Mouse (Mus musculus) ES-E14 (cell line): ENCODE data around the gene A430005L14Rik. TPM values are rescaled to one million over a fixed set of nuclear protein-coding genes. Genes with fewer than 3 reads are reported as not detected.
A peak's percentile ranks its signal among the peaks of the same experiment; 100 is the strongest.

ENCODE experiments used
- DNase-seq: peaks from one replicate; pipeline ENCODE4 v3.0.0-alpha.2; 2013; ENCODE audit warnings: low read depth, low spot score
- H3K27ac ChIP-seq: 2 replicates; pipeline ENCODE4 v1.5.1; 2012; ENCODE audit warnings: low read depth, mild to moderate bottlenecking, low read length, moderate library complexity, mixed read lengths; ENCODE audit not compliant: poor library complexity, insufficient read depth, severe bottlenecking
- H3K36me3 ChIP-seq: 2 replicates; pipeline ENCODE4 v1.6.1; 2012; ENCODE audit warnings: mild to moderate bottlenecking, low read length, moderate library complexity, mixed read lengths; ENCODE audit not compliant: control insufficient read depth, poor library complexity, insufficient read depth, severe bottlenecking
- H3K4me1 ChIP-seq, 2 experiments: fragments of 150-350 bp in 1 of 2; sonication (generic) in 1 of 2; 2 replicates each; pipeline ENCODE4 v1.6.1; 2012; ENCODE audit warnings: low read length in 2 of 2, mild to moderate bottlenecking in 1 of 2, mixed read lengths in 1 of 2; ENCODE audit not compliant: control insufficient read depth in 2 of 2, insufficient read depth in 2 of 2, poor library complexity in 1 of 2
- H3K4me3 ChIP-seq, 2 experiments: fragments of 150-350 bp in 1 of 2; sonication (generic) in 1 of 2; 2 replicates each; pipeline ENCODE4 v1.5.1; 2012; ENCODE audit warnings: low read length in 2 of 2, low read depth in 1 of 2, mild to moderate bottlenecking in 1 of 2, mixed read lengths in 1 of 2; ENCODE audit not compliant: insufficient read depth in 1 of 2, poor library complexity in 1 of 2, severe bottlenecking in 1 of 2
- H3K9ac ChIP-seq: 2 replicates; pipeline ENCODE4 v1.6.1; 2012; ENCODE audit warnings: low read depth, mild to moderate bottlenecking, low read length, mixed read lengths; ENCODE audit not compliant: poor library complexity, insufficient read depth, severe bottlenecking
- H3K9me3 ChIP-seq: fragments of 150-350 bp; sonication (generic); 2 replicates; pipeline ENCODE4 v1.6.1; 2012; ENCODE audit warnings: low read depth, mild to moderate bottlenecking, low read length; ENCODE audit not compliant: control insufficient read depth, insufficient read depth
- CHD2 ChIP-seq: IDR thresholded peaks from 2 replicates; pipeline ENCODE4 v1.6.1; 2014; ENCODE audit warnings: mild to moderate bottlenecking, low read depth, low read length, inconsistent platforms
- HCFC1 ChIP-seq: IDR thresholded peaks from 2 replicates; pipeline ENCODE4 v1.6.1; 2012; ENCODE audit warnings: low read length, inconsistent platforms, borderline replicate concordance; ENCODE audit not compliant: insufficient read depth
- MAFK ChIP-seq: IDR thresholded peaks from 2 replicates; pipeline ENCODE4 v1.6.1; 2014; ENCODE audit warnings: mild to moderate bottlenecking, low read depth, low read length, inconsistent platforms; ENCODE audit not compliant: insufficient read depth
- ZC3H11A ChIP-seq: IDR thresholded peaks from 2 replicates; pipeline ENCODE4 v1.6.1; 2012; ENCODE audit warnings: low read depth, mild to moderate bottlenecking, inconsistent platforms, low read length, borderline replicate concordance
- ZNF384 ChIP-seq: IDR thresholded peaks from 2 replicates; pipeline ENCODE4 v1.6.1; 2012; ENCODE audit warnings: low read depth, low read length, inconsistent platforms
- in situ Hi-C, 2 experiments: fragments of 600-800 bp; cut with MboI; formaldehyde crosslinking; loops; one replicate each; pipeline ENCODE4 v1.15.1; 2025; ENCODE audit warnings: low sequenced_read_pairs in 2 of 2, inconsistent platforms in 1 of 2; ENCODE audit not compliant: unreplicated experiment in 2 of 2
- total RNA-seq: library from RNA; depleted of rRNA; stranded (reverse); fragments of 300-350 nt; gene quantifications from 2 replicates; pipeline ENCODE4 v1.2.3, GENCODE M21; 2012

Gene A430005L14Rik
- total RNA-seq, 1 experiment = 71.4 TPM

GRCm38 (mm10) chr4:153951692-153952091 is 5.3 kb upstream of the A430005L14Rik start:
- TF ChIP-seq MAFK (no peak), CHD2 (no peak), HCFC1 (no peak)
- H3K9ac ChIP-seq = no peak overlapping the region
- no peak overlapping the region for H3K4me3 ChIP-seq
- no peaks in the 10 kb centered on the region for H3K36me3 ChIP-seq
- H3K9me3 ChIP-seq = no peaks in the 10 kb centered on the region
- peaks cover 0 to 4% of the 10 kb centered on the region in 2 experiments; a peak in 2 of 4 replicates for H3K4me1 ChIP-seq
- DNase-seq = no peak
- in situ Hi-C loops = no loop called here
- no peak overlapping the region for H3K27ac ChIP-seq

DNA sequence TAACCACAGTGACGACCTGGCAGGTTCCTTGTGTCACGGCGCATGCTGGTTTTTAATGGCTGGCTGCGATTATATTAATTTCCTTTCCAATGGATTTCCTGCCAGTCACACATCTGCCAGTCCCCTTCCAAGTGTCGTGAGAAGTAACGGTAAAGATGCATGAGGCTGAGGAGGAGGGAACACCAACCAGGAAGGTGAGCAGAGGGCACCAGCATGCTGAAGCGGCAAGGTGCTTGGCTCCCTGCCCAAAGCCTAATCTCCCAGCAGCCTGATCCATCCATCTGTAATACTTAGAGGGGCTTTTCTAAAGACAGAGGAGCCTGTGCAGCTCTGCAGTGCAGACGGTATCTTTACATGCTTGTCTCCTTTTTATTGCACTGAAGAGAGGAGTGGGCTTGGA is 1.4 kb upstream of the A430005L14Rik start:
- TF ChIP-seq HCFC1 (no peak), CHD2 (no peak), MAFK (no peak), ZNF384 (no peak), ZC3H11A (no peak)
- Histone ChIP-seq H3K4me1 (peaks cover 0 to 6% of the 10 kb centered on the region in 2 experiments; a peak in 2 of 4 replicates), H3K27ac (no peak overlapping the region), H3K36me3 (peaks cover 13% of the 10 kb centered on the region), H3K9ac (no peak overlapping the region; the same call in 1 of the 2 replicates), H3K9me3 (no peaks in the 10 kb centered on the region), H3K4me3 (no peak overlapping the region)
- in situ Hi-C loops = no loop called here
- DNase-seq = no peak

- TF ChIP-seq CHD2 (no peak), MAFK (no peak), ZNF384 (no peak), ZC3H11A (no peak), HCFC1 (no peak)
- Histone ChIP-seq H3K36me3 (peaks cover 29% of the 10 kb centered on the region), H3K9me3 (no peaks in the 10 kb centered on the region), H3K4me3 (peak overlapping the region; percentile 78 to 81), H3K4me1 (peaks cover 0 to 2% of the 10 kb centered on the region in 2 experiments; a peak in 2 of 4 replicates), H3K27ac (peak overlapping the region; percentile 50; the same call in 1 of the 2 replicates), H3K9ac (peak overlapping the region; percentile 96)
- in situ Hi-C loops = no loop called here
- DNase-seq = no peak
Observed at GRCm38 (mm10) chr4:153957444-153958250, 610 bp downstream of the A430005L14Rik start.

DNA sequence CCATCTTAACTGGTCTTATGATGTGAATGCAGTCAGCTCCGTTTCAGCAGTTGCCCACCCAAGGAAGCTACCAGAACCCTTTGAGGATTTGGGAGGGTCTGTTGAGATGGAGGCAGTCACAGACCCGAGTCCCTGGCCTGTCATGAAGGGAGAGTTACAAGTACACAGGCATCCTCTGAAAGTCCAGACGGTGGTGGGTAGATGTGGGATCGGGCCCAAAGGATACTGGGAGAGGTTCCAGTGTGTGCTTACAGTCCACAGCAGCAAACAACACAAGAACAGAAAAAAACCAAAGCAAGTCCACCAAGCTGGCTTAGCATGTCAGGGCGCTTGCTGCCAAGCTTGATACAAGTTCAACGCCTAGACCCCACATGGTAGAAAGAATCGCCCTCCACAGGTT is 5.6 kb downstream of the A430005L14Rik start:
- Histone ChIP-seq H3K36me3 (peaks cover 41% of the 10 kb centered on the region), H3K9ac (no peak overlapping the region), H3K27ac (no peak overlapping the region), H3K4me1 (peaks cover 0 to 2% of the 10 kb centered on the region in 2 experiments; a peak in 1 of 4 replicates), H3K4me3 (no peak overlapping the region), H3K9me3 (no peaks in the 10 kb centered on the region)
- in situ Hi-C loops = no loop called here
- no peak for DNase-seq
- no peak for TF ChIP-seq CHD2
- no peak for TF ChIP-seq ZNF384
- no peak for TF ChIP-seq MAFK
- TF ChIP-seq HCFC1 = no peak
- no peak for TF ChIP-seq ZC3H11A

DNA sequence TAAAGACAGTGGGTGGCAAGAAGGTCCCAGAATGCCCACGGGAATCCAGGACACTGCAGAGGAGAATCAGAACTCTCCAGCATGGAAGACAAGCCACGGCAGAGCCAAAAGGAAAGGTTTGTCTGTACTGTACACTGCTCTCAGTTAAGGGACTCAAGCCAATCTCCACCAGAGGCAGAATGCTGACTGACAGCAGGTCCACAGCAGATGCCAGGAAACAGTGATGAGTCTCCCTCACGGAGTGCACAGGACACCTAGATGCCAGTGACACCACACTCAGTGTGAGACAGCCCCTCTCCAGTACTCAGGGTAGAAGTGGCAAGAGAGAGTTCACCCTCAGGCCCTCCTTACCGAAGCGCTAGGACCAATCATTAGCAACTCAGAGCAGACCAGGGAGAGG is 9.6 kb downstream of the A430005L14Rik start:
- no peak for DNase-seq
- no peaks in the 10 kb centered on the region for H3K4me1 ChIP-seq
- peaks cover 21% of the 10 kb centered on the region for H3K36me3 ChIP-seq
- H3K9ac ChIP-seq = no peak overlapping the region
- no peak overlapping the region for H3K27ac ChIP-seq
- H3K4me3 ChIP-seq = no peak overlapping the region
- no peaks in the 10 kb centered on the region for H3K9me3 ChIP-seq
- in situ Hi-C loops = no loop called here
- TF ChIP-seq HCFC1 = no peak
- TF ChIP-seq ZC3H11A = no peak
